Mouse (Mus musculus): ENCODE data around the gene Fam217a. TPM values are rescaled to one million over a fixed set of nuclear protein-coding genes. Genes with fewer than 3 reads are reported as not detected.
"Not testable (repeated sequence)": the region's sequence is repeated elsewhere in the genome, so short reads cannot be mapped to it uniquely, and the experiment has no call there.

Gene Fam217a
- 0.84 and 1.1 TPM in 2 replicates for polyA plus RNA-seq (2012; rRNA removed)

GRCm38 (mm10) chr13:34924210-34924609 is at the start of gene Fam217a, which contains the start of gene 4933417A18Rik:
Gene Fam217a (minus strand): TSS chr13:34924310.
Gene 4933417A18Rik (plus strand): TSS chr13:34924409.
- WGBS = 71% methylated on average over 4 of the region's 4 CpGs
- Histone ChIP-seq H3K27me3 (ENCODE audit: control insufficient read depth, insufficient read depth, low read length) (no peaks in the 10 kb centered on the region), H3K4me3 (replicated peaks; ENCODE audit: insufficient read depth, low read depth, low read length) (no peak within 1 kb of the TSS), H3K4me1 (ENCODE audit: control insufficient read depth, insufficient read depth, low read length) (no peaks in the 10 kb centered on the region), H3K27ac (ENCODE audit: insufficient read depth, low read length) (no peak within 1 kb of the TSS)
- TF ChIP-seq POLR2A (IDR thresholded peaks at IDR 0.05; ENCODE audit: borderline replicate concordance, insufficient read depth, low read length) (no peak), CTCF (IDR thresholded peaks at IDR 0.05; ENCODE audit: borderline replicate concordance, insufficient read depth, low read depth, low read length) (no peak)
- no peak for DNase-seq

- WGBS = 50% methylated on average over 1 of the region's 1 CpGs
- Histone ChIP-seq H3K27ac (ENCODE audit: insufficient read depth, low read length) (no peak overlapping the region), H3K4me1 (ENCODE audit: control insufficient read depth, insufficient read depth, low read length) (no peaks in the 10 kb centered on the region), H3K4me3 (replicated peaks; ENCODE audit: insufficient read depth, low read depth, low read length) (no peak overlapping the region), H3K27me3 (ENCODE audit: control insufficient read depth, insufficient read depth, low read length) (no peaks in the 10 kb centered on the region)
- no peak for TF ChIP-seq POLR2A (IDR thresholded peaks at IDR 0.05; ENCODE audit: borderline replicate concordance, insufficient read depth, low read length)
- no peak for TF ChIP-seq CTCF (IDR thresholded peaks at IDR 0.05; ENCODE audit: borderline replicate concordance, insufficient read depth, low read depth, low read length)
- no peak for DNase-seq
Measured at GRCm38 (mm10) chr13:34973770-34974169, 49.7 kb upstream of the Fam217a start.

- no peaks in the 10 kb centered on the region for H3K27me3 ChIP-seq (ENCODE audit: control insufficient read depth, insufficient read depth, low read length)
- WGBS = 60% methylated on average over 1 of the region's 1 CpGs
- no peak overlapping the region for H3K27ac ChIP-seq (ENCODE audit: insufficient read depth, low read length)
- TF ChIP-seq POLR2A (IDR thresholded peaks at IDR 0.05; ENCODE audit: borderline replicate concordance, insufficient read depth, low read length) (no peak), CTCF (IDR thresholded peaks at IDR 0.05; ENCODE audit: borderline replicate concordance, insufficient read depth, low read depth, low read length) (no peak)
- no peak overlapping the region for H3K4me3 ChIP-seq (replicated peaks; ENCODE audit: insufficient read depth, low read depth, low read length)
- DNase-seq = no peak
- H3K4me1 ChIP-seq (ENCODE audit: control insufficient read depth, insufficient read depth, low read length) = no peaks in the 10 kb centered on the region
Measured at GRCm38 (mm10) chr13:34973149-34973548, 49.0 kb upstream of the Fam217a start.

- DNase-seq; H3K27me3 ChIP-seq (ENCODE audit: control insufficient read depth, insufficient read depth, low read length); H3K4me3 ChIP-seq (replicated peaks; ENCODE audit: insufficient read depth, low read depth, low read length); H3K4me1 ChIP-seq (ENCODE audit: control insufficient read depth, insufficient read depth, low read length); H3K27ac ChIP-seq (ENCODE audit: insufficient read depth, low read length): not testable (repeated sequence)
Measured at GRCm38 (mm10) chr13:34972456-34972855, 48.3 kb upstream of the Fam217a start.

GRCm38 (mm10) chr13:34965647-34966046 is 41.5 kb upstream of the Fam217a start:
- not testable (repeated sequence) for H3K27ac ChIP-seq (ENCODE audit: insufficient read depth, low read length); H3K4me3 ChIP-seq (replicated peaks; ENCODE audit: insufficient read depth, low read depth, low read length); H3K27me3 ChIP-seq (ENCODE audit: control insufficient read depth, insufficient read depth, low read length); DNase-seq; H3K4me1 ChIP-seq (ENCODE audit: control insufficient read depth, insufficient read depth, low read length)
- WGBS = 82% methylated on average over 9 of the region's 9 CpGs

- TF ChIP-seq POLR2A (IDR thresholded peaks at IDR 0.05; ENCODE audit: borderline replicate concordance, insufficient read depth, low read length) (no peak), CTCF (IDR thresholded peaks at IDR 0.05; ENCODE audit: borderline replicate concordance, insufficient read depth, low read depth, low read length) (no peak)
- H3K27ac ChIP-seq (ENCODE audit: insufficient read depth, low read length) = no peak overlapping the region
- H3K4me1 ChIP-seq (ENCODE audit: control insufficient read depth, insufficient read depth, low read length) = no peaks in the 10 kb centered on the region
- no peak for DNase-seq
- H3K27me3 ChIP-seq (ENCODE audit: control insufficient read depth, insufficient read depth, low read length) = no peaks in the 10 kb centered on the region; the same call in 1 of the 2 replicates
- H3K4me3 ChIP-seq (replicated peaks; ENCODE audit: insufficient read depth, low read depth, low read length) = no peak overlapping the region
- WGBS = 17% methylated on average over 5 of the region's 5 CpGs
Measured at GRCm38 (mm10) chr13:34964866-34965265, 40.8 kb upstream of the Fam217a start.

GRCm38 (mm10) chr13:34964419-34964818 is 40.3 kb upstream of the Fam217a start:
- Histone ChIP-seq H3K4me1 (ENCODE audit: control insufficient read depth, insufficient read depth, low read length) (no peaks in the 10 kb centered on the region), H3K4me3 (replicated peaks; ENCODE audit: insufficient read depth, low read depth, low read length) (no peak overlapping the region), H3K27me3 (ENCODE audit: control insufficient read depth, insufficient read depth, low read length) (no peaks in the 10 kb centered on the region; the same call in 1 of the 2 replicates), H3K27ac (ENCODE audit: insufficient read depth, low read length) (no peak overlapping the region)
- no peak for TF ChIP-seq POLR2A (IDR thresholded peaks at IDR 0.05; ENCODE audit: borderline replicate concordance, insufficient read depth, low read length)
- TF ChIP-seq CTCF (IDR thresholded peaks at IDR 0.05; ENCODE audit: borderline replicate concordance, insufficient read depth, low read depth, low read length) = no peak
- no peak for DNase-seq
- WGBS = 5% methylated on average over 14 of the region's 14 CpGs

GRCm38 (mm10) chr13:34963511-34964397 is 39.6 kb upstream of the Fam217a start, which contains the start of gene Eci3:
Gene Eci3 (minus strand): TSS chr13:34963810.
- DNase-seq = no peak
- WGBS = 3% methylated on average over 32 of the region's 32 CpGs
- no peaks in the 10 kb centered on the region for H3K4me1 ChIP-seq (ENCODE audit: control insufficient read depth, insufficient read depth, low read length)
- no peak for TF ChIP-seq POLR2A (IDR thresholded peaks at IDR 0.05; ENCODE audit: borderline replicate concordance, insufficient read depth, low read length)
- TF ChIP-seq CTCF (IDR thresholded peaks at IDR 0.05; ENCODE audit: borderline replicate concordance, insufficient read depth, low read depth, low read length) = no peak
- no peak within 1 kb of the TSS for H3K27ac ChIP-seq (ENCODE audit: insufficient read depth, low read length)
- peak within 1 kb of the TSS; percentile 8 for H3K4me3 ChIP-seq (replicated peaks; ENCODE audit: insufficient read depth, low read depth, low read length)
- H3K27me3 ChIP-seq (ENCODE audit: control insufficient read depth, insufficient read depth, low read length) = no peaks in the 10 kb centered on the region; the same call in 1 of the 2 replicates

All from cerebellum, adult 2 months (tissue).